Mouse (Mus musculus) lung, embryonic 14.5 days (tissue): ENCODE data around the gene Scrg1. TPM values are rescaled to one million over a fixed set of nuclear protein-coding genes. Genes with fewer than 3 reads are reported as not detected.

Experiments
- ATAC-seq: fragments of 200-750 bp; cut with Nextera tagmentation; 2 replicates; pipeline ENCODE4 v1.8.0; 2017; ENCODE audit warnings: mild to moderate bottlenecking, moderate TSS enrichment, moderate library complexity; ENCODE audit not compliant: insufficient read depth
- DNase-seq: peaks from one replicate; pipeline ENCODE4 v3.0.0-alpha.2; 2015
- H3K27ac ChIP-seq: fragments of 300-500 bp; sonication (generic); 2 replicates; pipeline ENCODE4 v1.5.1; 2014; ENCODE audit warnings: low read depth, mild to moderate bottlenecking, moderate library complexity
- H3K27me3 ChIP-seq: fragments of 300-500 bp; sonication (generic); 2 replicates; pipeline ENCODE4 v1.6.1; 2014; ENCODE audit warnings: low read length, control low read depth; ENCODE audit not compliant: insufficient read depth
- H3K36me3 ChIP-seq: fragments of 300-500 bp; sonication (generic); 2 replicates; pipeline ENCODE4 v1.6.1; 2014; ENCODE audit warnings: control low read depth; ENCODE audit not compliant: insufficient read depth
- H3K4me1 ChIP-seq: fragments of 300-500 bp; sonication (generic); 2 replicates; pipeline ENCODE4 v1.6.1; 2014; ENCODE audit warnings: antibody characterized with exemption, control low read depth; ENCODE audit not compliant: insufficient read depth
- H3K4me2 ChIP-seq: fragments of 300-500 bp; sonication (generic); 2 replicates; pipeline ENCODE4 v1.6.1; 2014; ENCODE audit warnings: mild to moderate bottlenecking
- H3K4me3 ChIP-seq: fragments of 300-500 bp; sonication (generic); 2 replicates; pipeline ENCODE4 v1.5.1; 2014; ENCODE audit warnings: low read depth, low read length
- H3K9ac ChIP-seq: fragments of 300-500 bp; sonication (generic); 2 replicates; pipeline ENCODE4 v1.6.1; 2014
- H3K9me3 ChIP-seq: fragments of 300-500 bp; sonication (generic); 2 replicates; pipeline ENCODE4 v1.6.1; 2016; ENCODE audit warnings: low read depth, low read length, control low read depth
- CTCF ChIP-seq: IDR thresholded peaks from 2 replicates; pipeline ENCODE4 v1.5.1; 2016; ENCODE audit warnings: antibody characterized with exemption, low read depth
- WGBS: fragments of 180-500 bp; shearing (Covaris S2); extraction: QIAGEN DNeasy Blood & Tissue Kit; methylation state at CpG from one replicate; pipeline ENCODE4 v1.1.7; 2014; 5-methylcytosine and 5-hydroxymethylcytosine counted together
- polyA plus RNA-seq: library from polyadenylated mRNA; unstranded; fragments of >200 nt; fragmentation: Nextera tagmentation; extraction: Ambion mirVana; gene quantifications from 2 replicates; pipeline ENCODE4 v1.2.1, GENCODE M21; 2014

Gene Scrg1
- polyA plus RNA-seq, 1 experiment from 2014 or later: 0.46 TPM

DNA sequence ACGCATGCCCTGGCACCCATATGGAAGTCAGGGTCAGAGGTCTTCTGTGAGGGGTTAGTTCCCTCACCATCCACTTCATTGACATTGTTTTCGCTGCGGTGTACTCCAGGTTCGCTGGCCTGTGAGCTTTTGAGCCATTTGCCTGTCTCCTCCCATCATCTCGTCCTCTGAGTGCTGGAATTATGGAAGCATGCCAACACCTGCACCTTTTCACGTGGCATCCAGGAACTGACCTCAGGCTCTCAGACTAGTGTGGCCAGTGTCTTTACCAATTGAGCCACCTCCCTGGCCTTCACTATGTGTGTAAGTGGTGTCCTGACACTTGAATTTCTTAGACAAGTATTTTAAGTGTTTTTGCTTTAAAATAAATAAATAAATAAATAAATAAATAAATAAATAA is 18.0 kb downstream of the Scrg1 start:
- Histone ChIP-seq H3K9me3 (no peaks in the 10 kb centered on the region), H3K27me3 (no peaks in the 10 kb centered on the region), H3K9ac (no peak overlapping the region), H3K4me1 (no peaks in the 10 kb centered on the region), H3K27ac (no peak overlapping the region), H3K36me3 (no peaks in the 10 kb centered on the region), H3K4me2 (no peak overlapping the region), H3K4me3 (no peak overlapping the region)
- no peak for DNase-seq
- ATAC-seq: no peak
- no peak for TF ChIP-seq CTCF
- 62% methylated on average over 6 of the region's 6 CpGs for WGBS

DNA sequence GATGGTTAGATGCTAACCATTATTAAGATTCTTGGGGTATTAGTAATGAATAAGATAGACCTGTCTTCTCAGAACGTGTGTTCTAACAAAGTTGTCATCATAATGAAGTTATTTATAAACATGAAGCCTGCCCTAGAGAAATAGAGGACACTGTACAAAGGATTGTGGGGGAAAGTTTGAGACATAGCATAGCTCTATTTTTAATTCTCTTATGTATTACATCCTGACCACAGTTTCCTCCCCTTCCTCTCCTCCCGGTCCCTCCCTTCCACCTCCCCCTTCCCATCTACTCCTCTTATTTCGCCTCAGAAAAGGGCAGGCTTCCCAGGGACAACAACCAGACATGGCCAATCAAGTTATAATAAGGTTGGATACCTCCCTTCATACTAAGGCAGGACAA is 22.7 kb downstream of the Scrg1 start:
- peaks cover 15% of the 10 kb centered on the region for H3K36me3 ChIP-seq
- no peaks in the 10 kb centered on the region for H3K4me1 ChIP-seq
- ATAC-seq (no peak), DNase-seq (no peak)
- TF ChIP-seq CTCF: no peak
- no peaks in the 10 kb centered on the region for H3K9me3 ChIP-seq
- no peak overlapping the region for H3K27ac ChIP-seq
- WGBS: 58% methylated on average over 3 of the region's 3 CpGs
- H3K9ac ChIP-seq: no peak overlapping the region
- no peaks in the 10 kb centered on the region for H3K27me3 ChIP-seq
- no peak overlapping the region for H3K4me3 ChIP-seq
- no peak overlapping the region for H3K4me2 ChIP-seq

DNA sequence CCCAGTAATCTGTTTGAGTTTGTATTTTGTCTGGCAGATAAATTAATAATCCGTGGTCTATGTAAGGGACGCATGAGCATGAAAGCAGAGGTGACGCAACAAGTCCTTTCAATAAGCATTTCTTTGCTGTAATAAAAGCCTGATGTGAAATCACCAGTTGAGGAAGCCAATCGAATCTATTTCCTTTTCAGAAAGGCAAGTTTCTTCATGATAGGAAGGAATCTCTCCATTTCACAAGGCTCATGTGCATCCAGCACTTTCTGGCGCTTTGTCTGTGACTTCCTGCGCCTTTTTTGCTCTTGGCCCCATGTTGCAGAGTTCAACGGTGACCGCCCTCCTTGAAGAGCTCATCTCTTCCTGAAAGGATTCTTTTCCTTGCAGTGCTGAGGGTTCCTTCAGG is 24.0 kb downstream of the Scrg1 start:
- TF ChIP-seq CTCF: no peak
- no peak for DNase-seq
- ATAC-seq: no peak
- H3K9ac ChIP-seq: no peak overlapping the region
- H3K4me1 ChIP-seq: no peaks in the 10 kb centered on the region
- no peaks in the 10 kb centered on the region for H3K9me3 ChIP-seq
- H3K4me3 ChIP-seq: no peak overlapping the region
- no peak overlapping the region for H3K27ac ChIP-seq
- peaks cover 18% of the 10 kb centered on the region for H3K36me3 ChIP-seq
- no peak overlapping the region for H3K4me2 ChIP-seq
- H3K27me3 ChIP-seq: no peaks in the 10 kb centered on the region
- 90% methylated on average over 8 of the region's 8 CpGs for WGBS

DNA sequence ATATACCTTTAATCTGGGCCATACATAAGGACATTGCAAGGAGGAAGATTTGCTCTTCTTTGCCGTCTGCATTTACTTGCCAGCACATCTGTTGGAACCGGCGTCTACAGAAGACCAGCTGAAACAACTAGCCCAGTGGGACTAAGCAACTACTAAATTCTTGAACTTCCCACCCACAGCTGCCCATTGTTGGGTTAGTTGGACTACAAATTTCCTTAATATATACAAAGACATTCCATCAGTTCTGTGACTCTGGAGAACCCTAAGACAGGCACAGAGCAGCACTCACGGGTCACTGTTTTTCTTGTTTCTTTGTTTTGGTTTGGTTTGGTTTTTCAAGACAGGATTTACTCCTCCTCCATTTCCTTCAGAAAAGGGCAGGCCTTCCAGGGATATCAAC is 24.9 kb downstream of the Scrg1 start:
- Histone ChIP-seq H3K9me3 (no peaks in the 10 kb centered on the region), H3K27me3 (no peaks in the 10 kb centered on the region), H3K4me1 (no peaks in the 10 kb centered on the region; the same call in 1 of the 2 replicates), H3K4me3 (no peak overlapping the region), H3K36me3 (peaks cover 18% of the 10 kb centered on the region), H3K27ac (no peak overlapping the region), H3K9ac (no peak overlapping the region), H3K4me2 (no peak overlapping the region)
- ATAC-seq: no peak
- TF ChIP-seq CTCF: no peak
- no peak for DNase-seq
- 65% methylated on average over 4 of the region's 4 CpGs for WGBS

DNA sequence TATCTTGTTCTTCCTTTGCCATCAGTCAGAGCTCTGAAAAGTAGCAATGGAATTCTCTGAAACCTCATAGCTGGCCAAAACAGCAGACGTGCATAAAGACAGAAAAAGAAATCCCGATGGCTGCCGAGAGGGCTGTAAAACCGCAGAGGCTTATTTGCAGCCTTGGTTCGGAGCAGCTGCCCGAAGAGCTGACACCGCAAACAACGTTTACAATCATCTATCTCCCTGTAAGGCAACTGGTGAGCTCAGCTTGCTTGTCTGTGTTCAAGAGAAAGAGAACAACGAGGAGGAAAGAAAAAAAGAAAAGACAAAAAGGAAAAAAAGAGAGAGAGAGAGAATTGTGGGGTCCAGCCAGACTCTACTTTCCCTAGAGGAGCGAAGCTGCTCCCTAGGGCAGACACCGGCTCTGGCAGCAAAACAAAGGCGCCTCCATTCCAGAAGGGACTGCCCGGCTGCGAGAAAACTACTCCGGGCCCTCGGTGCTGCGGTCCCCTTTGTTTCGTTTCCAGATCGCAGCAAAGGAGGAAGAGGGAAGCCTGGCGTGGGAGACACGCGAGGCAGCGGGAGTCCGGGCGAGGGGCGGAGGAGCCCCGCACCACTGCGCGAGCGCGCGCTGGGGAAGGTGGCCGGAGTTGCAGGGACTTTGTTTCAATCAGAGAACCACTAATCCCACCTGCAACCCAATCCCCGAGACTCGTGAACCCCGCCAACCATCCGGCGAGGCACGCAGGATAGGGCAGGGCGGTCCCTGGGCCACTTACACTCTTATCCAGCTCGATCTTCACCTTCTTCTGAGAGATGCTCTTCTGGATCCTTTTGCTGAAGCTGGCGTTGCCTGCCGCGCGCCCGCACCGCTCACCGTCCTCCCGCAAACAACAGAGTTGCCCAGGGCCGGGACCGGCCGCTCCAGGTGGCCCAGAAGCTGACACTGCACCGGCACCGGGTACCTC is 31.0 kb downstream of the Scrg1 start:
- Histone ChIP-seq H3K4me1 (peaks cover 2% of the 10 kb centered on the region; the same call in 1 of the 2 replicates), H3K4me2 (peak overlapping the region; percentile 78)
- peak; percentile 69 for DNase-seq

DNA sequence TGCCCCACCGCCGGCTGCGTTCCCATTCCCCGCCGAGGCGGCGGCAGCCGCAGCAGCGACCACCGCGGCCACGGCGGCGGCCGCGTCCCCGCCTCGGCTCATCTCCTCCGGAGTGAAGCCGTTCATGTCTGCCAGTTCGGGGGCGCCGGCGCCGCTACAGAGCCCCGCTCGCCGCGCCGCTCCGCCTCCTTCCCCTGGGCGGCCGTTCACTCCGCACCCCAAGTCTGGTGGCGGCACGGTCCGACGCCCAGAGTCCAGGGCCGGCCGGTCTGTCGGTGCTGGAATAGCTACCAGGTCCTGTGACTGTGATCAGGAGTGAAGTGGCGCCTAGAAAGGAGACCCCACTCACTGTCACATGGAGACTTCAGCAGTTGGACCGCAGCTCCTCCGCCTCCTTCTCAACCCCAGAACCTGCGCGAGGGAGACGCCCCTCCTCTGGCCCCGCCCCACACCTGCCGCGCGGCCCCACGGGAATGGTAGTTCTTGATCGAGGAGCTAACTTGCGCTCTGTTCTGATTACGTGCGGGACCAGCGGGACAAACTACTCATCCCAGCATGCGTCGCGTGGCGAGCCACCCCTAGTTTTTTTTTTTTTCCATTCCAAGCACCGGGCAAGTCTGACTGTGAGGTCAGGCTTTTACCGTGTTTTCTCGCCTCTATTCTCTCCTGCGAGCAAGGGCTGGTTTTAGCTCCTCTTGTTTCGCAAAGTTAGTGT is 31.9 kb downstream of the Scrg1 start, which contains the start of gene Sap30:
Gene Sap30, minus strand, starts transcription at position 420 of the 715 bp plus-strand sequence.
- under 1% methylated on average over 65 of the region's 66 CpGs for WGBS
- peak within 1 kb of the TSS; percentile 93 for H3K27ac ChIP-seq
- peak within 1 kb of the TSS; percentile 87 for H3K9ac ChIP-seq
- peak within 1 kb of the TSS; percentile 78 for H3K4me2 ChIP-seq
- H3K4me3 ChIP-seq: peak within 1 kb of the TSS; percentile 87
- no peaks in the 10 kb centered on the region for H3K9me3 ChIP-seq
- peak; percentile 98 for DNase-seq
- peaks cover 2% of the 10 kb centered on the region; the same call in 1 of the 2 replicates for H3K4me1 ChIP-seq
- H3K36me3 ChIP-seq: peaks cover 7% of the 10 kb centered on the region; the same call in 1 of the 2 replicates
- no peak for TF ChIP-seq CTCF
- H3K27me3 ChIP-seq: no peaks in the 10 kb centered on the region
- peak; percentile 98 for ATAC-seq

More for the DNA sequence above, 31.0 kb downstream of the Scrg1 start:
- WGBS: under 1% methylated on average over 54 of the region's 54 CpGs
- Histone ChIP-seq H3K9me3 (no peaks in the 10 kb centered on the region), H3K36me3 (peaks cover 13% of the 10 kb centered on the region), H3K4me3 (peak overlapping the region; percentile 87), H3K27me3 (no peaks in the 10 kb centered on the region), H3K27ac (peak overlapping the region; percentile 93), H3K9ac (peak overlapping the region; percentile 87)
- peak; percentile 63 for ATAC-seq
- no peak for TF ChIP-seq CTCF
